ENCODE assay signal across 10 mouse cellular contexts in genomic region chr9:35131637-35132397, GRCm38 (mm10). TPM values are rescaled to one million over a fixed set of nuclear protein-coding genes. Genes with fewer than 3 reads are reported as not detected.
DNase-seq lines count a peak whose midpoint lies in the region; ATAC-seq and TF ChIP-seq lines count a peak whose summit lies in the region.
"Had no signal": no experiment of that assay in that cellular context is flagged by ENCODE, and none has a peak within 500 bp of the region (broad histone marks: within the 10 kb centered on the region; RNA-seq: fewer than 3 reads in every experiment).

No protein-coding gene starts in this region.

- H3K36me3 ChIP-seq in forebrain, postnatal 0 days (ENCODE audit: insufficient read depth) = peaks cover 5% of the 10 kb centered on the region; the same call in 1 of the 2 replicates

- intact Hi-C loops in heart, postnatal 25 days (cut with DNase I) = no loop called here

- no peak for TF ChIP-seq CTCF in forebrain, postnatal 0 days (IDR thresholded peaks at IDR 0.05; ENCODE audit: low read depth)

- DNase-seq in heart, adult 18-20 months = peak; percentile 66 to 71
- DNase-seq in heart, postnatal 25 days (ENCODE audit: low spot score) = no peak
- peak; percentile 63 to 64 for DNase-seq in left cerebral cortex, adult 18-20 months (ENCODE audit: low spot score in 2 of 2)
- no peak for DNase-seq in left cerebral cortex, adult 11 months (ENCODE audit: low spot score)
- DNase-seq in forebrain, postnatal 0 days = peak; percentile 73
- peak; percentile 70 for DNase-seq in right cerebral cortex, postnatal 25 days
- no peak for DNase-seq in T-cell, adult 2 months (ENCODE audit: low spot score)
- DNase-seq: lung, adult 18-20 months had no signal

- no peaks in the 10 kb centered on the region for H3K9me3 ChIP-seq in forebrain, postnatal 0 days (ENCODE audit: low read length)

- H3K27ac ChIP-seq in forebrain, postnatal 0 days (ENCODE audit: low read depth, low read length) = no peak overlapping the region

- no peak overlapping the region for H3K4me3 ChIP-seq in forebrain, postnatal 0 days (ENCODE audit: low read depth, low read length)

- ATAC-seq in forebrain, postnatal 0 days = peak; percentile 61; the same call in 1 of the 2 replicates
- ATAC-seq: activated CD4-positive, CD25-positive, alpha-beta regulatory T cell, adult 4 months; midbrain, embryonic 16.5 days had no signal

- no peak overlapping the region for H3K9ac ChIP-seq in forebrain, postnatal 0 days

- H3K27me3 ChIP-seq in forebrain, postnatal 0 days (ENCODE audit: insufficient read depth, low read length) = no peaks in the 10 kb centered on the region

- WGBS in forebrain, postnatal 0 days = 68% methylated on average over 16 of the region's 16 CpGs

- H3K4me1 ChIP-seq in forebrain, postnatal 0 days (ENCODE audit: insufficient read depth) = no peaks in the 10 kb centered on the region

- H3K4me2 ChIP-seq in forebrain, postnatal 0 days (ENCODE audit: low read depth) = no peak overlapping the region

RNA-seq across cellular contexts. Expression of gene St3gal4, which starts 12.7 kb away (rescaled TPM):
- 10 to 100 TPM; 24.1 to 26.0 TPM for total RNA-seq in heart, adult 18-20 months (2021)
- total RNA-seq in heart, postnatal 25 days (2021) = 10 to 100 TPM; 33.2 to 34.1 TPM
- total RNA-seq in left cerebral cortex, adult 18-20 months (2021) = 10 to 100 TPM; 26.7 to 29.7 TPM
- 22.6 and 23.5 TPM in 2 replicates for total RNA-seq in forebrain, postnatal 0 days (2014; rRNA removed)
- 16.1 and 18.2 TPM in 2 replicates for polyA plus RNA-seq in forebrain, postnatal 0 days (2015; fragmentation: Nextera tagmentation; extraction: Ambion mirVana)

RNA-seq across cellular contexts. Expression of gene Dcps, which starts 44.0 kb away (rescaled TPM):
- 10 to 100 TPM; 12.8 to 16.8 TPM for total RNA-seq in heart, adult 18-20 months (2021)
- 10 to 100 TPM; 15.6 to 15.8 TPM for total RNA-seq in heart, postnatal 25 days (2021)
- 10 to 100 TPM; 14.7 to 18.6 TPM for total RNA-seq in left cerebral cortex, adult 18-20 months (2021)
- 48.5 and 61.6 TPM in 2 replicates for total RNA-seq in forebrain, postnatal 0 days (2014; rRNA removed)
- polyA plus RNA-seq in forebrain, postnatal 0 days (2015; fragmentation: Nextera tagmentation; extraction: Ambion mirVana) = 63.5 and 63.6 TPM in 2 replicates

Comparison
In these comparisons a context has a peak if more than half of its experiments do, and no peak if none do; other contexts are left out.
1. DNase-seq: peak in heart, adult 18-20 months (2 of 2), left cerebral cortex, adult 18-20 months (2 of 2), forebrain, postnatal 0 days (single experiment) and right cerebral cortex, postnatal 25 days (single experiment); none in heart, postnatal 25 days (single experiment), left cerebral cortex, adult 11 months (single experiment) and T-cell, adult 2 months (single experiment).